Mouse (Mus musculus): Measurements from ENCODE around the gene Mdm2.

The Mdm2 gene

DNA sequence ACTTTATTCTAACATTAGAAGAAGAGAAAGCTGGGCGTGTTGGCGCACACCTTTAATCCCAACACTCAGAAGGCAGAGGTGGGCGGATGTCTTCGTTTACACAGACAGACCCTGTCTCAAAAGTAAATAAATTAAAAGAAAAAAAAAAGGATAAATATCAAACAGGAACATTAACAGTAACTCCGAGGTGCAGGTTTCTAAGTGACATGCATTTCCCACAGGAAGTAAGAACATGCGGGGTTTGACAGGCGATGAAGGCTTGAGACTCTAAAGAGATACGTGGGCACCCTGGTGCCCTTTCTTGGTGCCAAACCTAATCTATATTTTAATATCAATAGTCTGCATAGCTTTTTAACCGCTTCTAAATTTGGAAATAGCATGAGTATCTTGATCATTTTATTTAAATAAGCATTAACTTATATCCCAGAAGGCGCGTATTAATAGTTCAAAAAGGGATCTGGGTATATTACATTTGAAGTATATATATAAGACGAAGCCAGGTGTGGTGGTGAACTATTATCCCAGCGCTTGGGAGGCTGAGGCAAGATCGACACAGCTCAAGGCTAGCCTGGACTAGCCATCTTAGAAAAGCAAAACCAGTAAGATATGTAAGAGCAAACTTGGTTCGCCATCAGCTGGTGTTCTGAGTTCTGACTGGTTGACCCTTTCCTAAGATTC is 25.2 kb downstream of the Mdm2 start:
- no peak for DNase-seq (ENCODE audit: extremely low spot score, low spot score)

DNA sequence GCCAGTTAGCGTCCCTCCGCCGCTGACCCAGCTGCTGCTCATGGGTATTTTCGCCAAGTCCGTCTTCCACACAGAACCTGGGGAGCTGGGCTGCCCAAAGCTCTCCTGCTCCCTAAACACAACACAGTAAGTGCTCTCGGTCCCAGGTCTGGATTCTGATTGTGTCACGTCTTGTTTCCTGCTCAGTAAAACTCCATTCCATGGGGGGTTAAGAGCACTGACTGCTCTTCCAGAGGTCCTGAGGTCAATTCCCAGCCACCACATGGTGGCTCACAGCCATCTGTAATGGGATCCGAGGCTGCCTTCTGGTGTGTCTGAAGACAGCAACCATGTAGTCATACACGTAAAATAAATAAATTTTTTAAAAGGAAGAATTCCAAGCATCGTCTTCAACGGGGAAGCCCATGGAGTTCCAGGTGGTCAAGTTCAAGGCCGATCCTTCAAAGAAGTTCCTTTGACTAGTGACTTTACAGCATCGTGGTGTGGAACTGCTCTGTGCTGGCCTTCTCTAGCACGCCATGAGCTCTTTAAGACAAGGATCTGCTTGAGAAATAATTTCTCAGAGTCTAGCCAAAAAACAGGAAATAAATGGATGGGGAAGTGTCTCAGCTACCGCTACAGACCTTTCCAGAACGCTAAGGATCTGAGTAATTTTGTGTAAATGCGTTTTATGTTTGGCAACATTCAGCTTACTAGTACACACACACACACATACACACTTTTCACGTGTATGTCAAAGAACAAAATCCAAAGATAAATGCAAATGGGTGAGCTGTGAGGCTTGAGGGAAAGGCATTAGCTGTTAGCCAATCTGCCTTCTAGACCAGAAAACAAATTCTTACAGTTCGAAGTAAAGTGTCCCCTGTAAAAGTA is 26.0 kb downstream of the Mdm2 start:
- DNase-seq (ENCODE audit: extremely low spot score, low spot score) = no peak

DNA sequence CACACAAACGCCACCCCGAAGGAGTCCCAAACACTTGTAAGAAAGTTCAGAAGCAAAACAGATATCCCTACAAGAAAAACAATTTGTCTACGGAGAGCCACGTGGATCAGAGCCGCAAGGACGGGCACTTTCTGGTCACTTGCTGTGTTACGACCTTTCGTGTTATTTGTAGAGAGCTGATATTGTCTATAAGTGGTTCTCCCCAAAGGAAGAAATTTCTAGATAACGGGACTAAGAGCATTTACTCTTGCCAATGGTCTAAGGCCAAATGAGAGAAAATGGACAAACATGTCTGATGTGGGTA is 26.9 kb downstream of the Mdm2 start:
- DNase-seq (ENCODE audit: extremely low spot score, low spot score) = no peak

DNA sequence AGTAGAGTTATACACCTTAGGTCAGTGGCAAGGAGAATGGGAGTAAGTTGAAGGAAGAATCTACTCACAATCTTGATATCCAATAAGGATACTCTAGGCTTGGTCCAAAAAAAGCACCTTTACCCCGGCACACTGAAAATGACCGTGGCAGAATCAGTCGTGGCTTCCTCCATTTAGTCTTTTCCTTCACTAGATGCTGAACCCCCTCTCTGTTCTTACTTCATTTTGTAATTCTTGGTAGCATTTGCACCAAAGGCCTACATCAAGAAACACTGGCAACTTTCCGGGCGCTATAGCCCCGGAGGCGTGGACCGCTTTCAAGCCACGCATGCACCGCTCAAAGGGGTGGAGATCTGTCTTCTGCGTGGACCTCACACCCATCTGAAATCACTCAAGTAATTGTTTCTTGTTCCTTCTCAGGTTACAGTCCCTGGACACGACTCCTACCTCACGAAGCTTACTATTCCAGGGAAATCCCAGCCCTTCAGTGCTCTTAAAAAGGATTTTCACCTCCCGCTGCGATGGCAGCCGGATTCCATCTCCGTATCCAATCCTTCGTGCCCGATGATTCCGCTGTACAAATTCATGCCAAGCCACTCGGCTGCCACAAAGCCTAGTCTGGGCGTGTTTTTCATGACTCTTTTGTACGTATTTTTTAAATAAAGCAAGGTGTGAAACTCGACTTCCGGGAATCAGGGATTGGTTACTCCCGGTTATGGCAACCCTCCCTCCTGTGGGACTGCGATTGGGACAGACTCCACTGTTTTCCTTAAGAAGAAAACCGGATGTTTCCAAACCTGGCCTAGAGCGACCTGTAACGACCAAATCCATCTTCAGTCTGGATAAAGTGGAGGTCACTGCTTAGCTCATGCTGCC is 27.5 kb downstream of the Mdm2 start:
- DNase-seq (ENCODE audit: extremely low spot score, low spot score) = no peak

DNA sequence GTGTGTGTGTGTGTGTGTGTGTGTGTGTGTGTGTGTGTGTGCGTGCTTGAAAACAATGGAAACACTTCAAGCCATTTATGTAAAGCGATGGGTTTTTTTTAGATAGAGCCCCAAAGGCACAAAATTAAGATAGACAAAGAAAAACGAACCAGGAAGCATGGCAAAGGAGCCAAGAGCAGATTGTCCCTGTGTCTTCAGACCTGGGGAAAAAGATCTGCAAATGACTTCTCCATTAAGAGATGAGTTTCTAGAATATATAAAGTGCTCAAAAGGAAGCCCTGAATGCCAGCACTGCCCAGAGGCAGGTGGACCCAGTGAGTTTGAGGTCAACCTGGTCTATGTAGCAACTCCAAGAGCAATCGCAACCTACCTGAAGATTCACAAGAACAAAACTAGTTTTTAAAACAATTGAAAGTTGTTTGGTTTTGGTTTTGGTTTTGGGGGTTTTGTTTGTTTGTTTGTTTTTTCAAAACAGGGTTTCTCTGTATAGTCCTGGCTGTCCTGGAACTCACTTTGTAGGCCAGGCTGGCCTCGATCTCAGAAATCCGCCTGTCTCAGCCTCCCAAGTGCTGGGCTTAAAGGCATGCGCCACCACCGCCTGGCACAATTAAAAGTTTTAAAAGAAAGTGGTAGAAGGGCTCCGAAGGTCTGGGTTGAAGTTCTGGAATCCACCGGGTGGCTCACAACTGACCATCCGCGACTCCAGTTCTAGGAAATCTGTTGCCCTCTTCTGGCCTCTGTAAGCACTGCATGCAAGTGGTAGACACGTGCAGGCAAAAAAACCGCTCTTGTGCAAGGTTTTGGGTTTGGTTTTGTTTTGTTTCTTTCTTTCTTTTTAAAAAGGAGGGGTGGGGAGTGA is 28.3 kb downstream of the Mdm2 start:
- DNase-seq (ENCODE audit: extremely low spot score, low spot score) = peak; percentile 48

DNA sequence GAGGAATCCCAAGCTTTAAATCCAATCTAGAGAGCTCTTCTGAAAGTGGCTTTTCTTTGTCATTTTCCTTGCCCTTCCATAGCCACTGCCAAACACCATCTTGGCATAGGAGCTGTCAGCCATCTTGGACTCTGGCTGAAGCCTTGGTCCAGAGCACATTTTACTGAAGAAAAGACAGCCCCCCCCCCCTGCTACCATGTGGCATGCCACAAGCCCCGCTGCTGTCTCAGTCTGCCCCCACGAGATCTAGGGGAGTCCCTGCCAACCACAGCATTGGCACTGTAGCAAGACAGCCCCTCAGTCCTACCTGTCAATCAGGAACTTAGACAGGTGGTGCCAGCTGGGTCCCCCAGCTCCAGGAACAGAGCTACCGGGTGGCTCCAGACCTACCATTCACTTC is 29.0 kb downstream of the Mdm2 start:
- no peak for DNase-seq (ENCODE audit: extremely low spot score, low spot score)

DNA sequence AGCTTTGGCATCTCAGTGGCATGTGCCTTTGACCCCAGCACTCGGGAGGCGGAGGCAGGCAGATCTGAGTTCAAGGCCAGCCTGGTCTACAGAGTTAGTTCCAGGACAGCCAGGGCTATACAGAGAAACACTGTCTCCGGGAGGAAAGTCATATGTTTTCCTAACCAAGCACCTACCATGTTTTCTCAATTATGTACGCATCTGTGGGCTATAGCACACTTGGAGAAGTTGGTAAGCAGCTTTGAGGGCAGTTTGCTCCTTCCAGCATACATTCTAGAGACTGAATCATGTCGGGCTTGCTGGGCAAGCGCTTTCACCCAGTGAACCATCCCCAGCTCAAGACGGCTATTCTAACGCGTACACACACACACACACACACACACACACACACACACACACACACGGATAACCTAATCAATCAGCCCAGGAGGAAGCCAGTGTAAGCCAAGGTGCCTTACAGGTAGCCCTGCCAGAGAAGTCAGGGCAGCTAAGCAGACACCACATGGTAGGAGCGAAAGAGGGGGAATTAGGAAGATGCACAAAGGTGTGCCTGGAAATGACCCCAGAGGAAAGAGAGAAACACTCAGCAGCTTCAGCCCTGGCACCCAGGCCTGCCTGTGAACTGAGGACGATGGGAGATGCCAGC is 29.6 kb downstream of the Mdm2 start:
- DNase-seq (ENCODE audit: extremely low spot score, low spot score) = no peak

DNA sequence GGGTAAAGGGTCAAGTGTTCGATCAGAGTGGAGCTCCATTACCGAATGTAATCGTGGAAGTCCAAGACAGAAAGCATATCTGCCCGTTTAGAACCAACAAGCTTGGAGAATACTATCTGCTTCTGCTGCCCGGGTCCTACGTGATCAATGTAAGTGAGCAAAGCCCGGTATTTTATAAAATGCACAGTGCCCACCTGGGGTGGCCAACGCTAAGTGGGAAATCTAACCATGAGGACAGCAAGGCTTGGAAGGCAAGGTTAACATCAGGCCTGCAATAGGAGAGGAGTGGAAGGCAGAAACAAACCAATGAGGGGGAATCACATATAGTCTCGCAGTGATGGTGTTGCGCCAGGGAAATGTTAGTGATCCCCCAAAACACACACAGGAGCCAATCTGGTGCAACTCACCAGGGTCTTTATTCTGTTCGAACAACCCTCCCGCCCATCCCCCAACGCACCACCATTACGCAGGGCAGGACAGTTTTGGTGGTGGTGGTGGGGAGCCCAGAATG is 30.5 kb downstream of the Mdm2 start:
- no peak for DNase-seq (ENCODE audit: extremely low spot score, low spot score)

DNA sequence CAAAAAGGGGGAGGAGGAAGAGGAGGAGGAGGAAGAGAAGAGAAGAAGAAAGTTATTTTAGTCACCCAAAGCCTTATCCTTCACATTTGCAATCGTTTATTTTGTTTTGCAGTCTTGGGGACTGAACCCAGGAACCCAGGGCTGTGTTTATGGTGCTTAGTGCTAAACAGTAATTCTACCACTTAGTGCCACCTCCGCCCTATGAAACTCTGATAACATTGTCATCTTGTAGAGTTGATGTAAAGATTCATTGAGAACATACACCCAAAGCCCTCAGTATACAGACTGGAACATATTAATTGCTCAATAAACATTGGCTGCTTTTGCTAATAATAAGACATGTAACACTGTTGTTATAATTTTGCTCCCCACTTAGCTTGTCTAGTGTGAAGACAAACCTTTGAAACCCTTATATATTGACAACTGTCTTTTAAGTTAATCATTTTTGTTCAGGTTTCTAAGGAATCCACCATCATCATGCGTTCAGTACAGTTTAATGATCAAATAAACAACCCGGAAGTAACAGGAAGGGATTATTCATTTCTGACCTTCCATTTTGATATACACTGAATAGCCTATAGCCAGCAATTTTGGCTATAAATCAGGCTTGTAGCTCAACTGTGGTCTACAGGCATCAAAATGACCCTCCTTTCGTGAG is 31.4 kb downstream of the Mdm2 start:
- DNase-seq (ENCODE audit: extremely low spot score, low spot score) = no peak

DNA sequence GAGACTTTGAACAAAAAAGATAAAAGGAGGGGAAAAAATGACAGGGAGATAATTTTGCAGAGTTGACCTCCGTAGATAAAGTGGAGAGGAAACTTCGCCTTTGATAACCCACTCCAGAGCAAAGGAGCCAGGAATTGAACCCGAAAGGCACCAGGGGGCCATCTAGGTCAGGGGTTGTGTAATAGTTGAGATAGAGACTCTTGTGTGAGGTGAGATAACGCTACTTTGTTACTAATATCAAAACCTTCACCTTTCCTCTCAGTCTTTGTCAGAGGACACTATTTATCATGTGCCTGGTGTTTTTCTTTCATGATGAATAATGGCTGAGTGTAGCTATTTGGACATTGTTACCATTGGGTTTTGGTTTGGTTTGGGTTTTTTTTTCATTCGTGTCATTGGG is 32.2 kb downstream of the Mdm2 start:
- no peak for DNase-seq (ENCODE audit: extremely low spot score, low spot score)

DNA sequence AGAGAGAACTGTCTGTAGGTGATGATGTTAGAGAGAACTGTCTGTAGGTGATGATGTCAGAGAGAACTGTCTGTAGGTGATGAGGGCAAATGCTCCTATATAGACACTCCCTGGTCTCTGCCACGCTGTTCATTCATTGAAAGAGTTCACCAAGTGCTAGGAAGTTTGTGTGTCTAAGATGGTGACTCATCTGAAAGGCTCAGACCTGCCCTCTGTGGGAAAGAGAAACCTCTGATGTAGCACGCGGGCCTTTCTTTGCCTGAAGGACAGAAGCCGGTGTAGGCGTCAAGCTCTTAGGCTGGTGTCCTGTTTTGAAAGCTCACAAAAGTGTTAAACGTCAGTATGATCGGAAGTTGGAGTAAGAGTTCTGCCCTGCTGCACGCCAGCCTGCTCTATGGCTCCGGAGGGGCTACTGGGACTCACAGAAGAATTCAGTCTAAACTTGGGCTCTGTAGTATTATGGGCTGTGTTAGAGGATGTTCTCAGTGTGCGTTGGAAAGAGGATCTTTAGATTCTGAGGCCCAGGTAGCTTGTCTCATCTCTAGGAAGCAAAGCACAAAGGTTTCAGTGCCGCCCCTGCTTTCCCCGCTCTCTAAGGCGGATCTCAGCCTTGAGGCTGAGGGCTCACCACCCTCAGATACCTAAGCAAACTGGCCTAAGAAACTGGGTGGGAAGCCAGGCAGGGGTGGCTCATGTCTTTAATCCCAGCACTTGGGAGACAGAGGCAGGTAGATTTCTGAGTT is 32.9 kb downstream of the Mdm2 start:
- no peak for DNase-seq (ENCODE audit: extremely low spot score, low spot score)

DNA sequence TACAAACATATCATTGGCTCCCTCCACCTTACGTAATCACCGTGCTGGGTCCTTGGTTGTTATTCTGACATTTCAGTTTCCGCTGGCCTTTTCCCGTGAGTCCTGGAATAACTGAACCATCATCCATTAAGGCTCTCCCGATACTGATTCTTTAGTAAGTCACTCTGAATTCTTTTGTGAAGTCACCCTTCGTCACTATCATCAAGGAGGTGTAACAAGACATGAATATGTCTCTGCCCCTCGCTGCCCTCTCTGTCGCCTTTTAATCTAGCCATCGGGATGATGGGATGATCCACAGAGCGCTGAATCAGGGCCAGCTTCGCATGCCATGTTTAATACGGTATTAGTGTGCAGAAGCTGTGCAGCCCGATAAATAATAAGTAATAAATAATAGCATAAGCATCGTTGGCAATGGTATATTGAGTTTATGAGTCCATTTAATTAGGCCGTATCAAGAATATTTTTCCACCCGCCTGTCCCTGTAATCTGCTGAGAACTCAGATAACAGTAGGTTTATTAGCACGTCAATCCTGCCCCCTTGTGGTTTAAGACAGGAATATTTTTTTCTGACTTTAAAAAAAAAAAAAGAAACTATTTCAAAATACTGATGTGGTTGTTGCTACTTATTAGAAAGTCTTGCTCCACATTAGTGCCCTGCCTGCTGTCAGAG is 33.8 kb downstream of the Mdm2 start:
- peak; percentile 33 for DNase-seq (ENCODE audit: extremely low spot score, low spot score)

DNA sequence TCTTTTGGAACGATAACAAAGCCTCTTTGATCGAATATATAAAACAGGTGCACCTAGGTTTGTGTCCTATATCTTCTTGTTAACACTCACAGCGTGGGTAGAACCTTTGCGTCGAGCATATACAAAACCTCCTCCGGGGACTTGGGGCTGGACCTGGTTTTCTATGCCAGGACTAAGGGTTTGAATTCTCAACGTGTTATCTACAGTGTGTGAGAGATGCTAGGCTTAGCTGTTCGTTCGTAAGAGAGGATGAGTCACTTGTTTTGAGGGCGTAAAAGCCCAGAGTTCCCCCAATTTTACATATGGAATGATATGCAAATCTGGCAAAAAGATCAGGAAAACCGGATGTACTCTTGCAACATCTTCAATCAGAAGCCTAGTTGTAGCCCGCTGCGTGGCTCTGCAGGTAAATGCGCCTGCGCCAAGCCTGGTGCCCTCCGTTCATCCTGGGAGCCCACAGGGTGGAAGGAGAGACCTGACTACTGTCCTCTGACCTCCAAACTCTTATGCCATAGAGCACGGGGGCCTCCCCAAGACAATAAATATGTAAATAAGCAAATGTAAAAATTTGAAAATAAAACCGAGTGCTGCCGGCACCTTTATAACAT is 34.4 kb downstream of the Mdm2 start:
- DNase-seq (ENCODE audit: extremely low spot score, low spot score) = no peak

DNA sequence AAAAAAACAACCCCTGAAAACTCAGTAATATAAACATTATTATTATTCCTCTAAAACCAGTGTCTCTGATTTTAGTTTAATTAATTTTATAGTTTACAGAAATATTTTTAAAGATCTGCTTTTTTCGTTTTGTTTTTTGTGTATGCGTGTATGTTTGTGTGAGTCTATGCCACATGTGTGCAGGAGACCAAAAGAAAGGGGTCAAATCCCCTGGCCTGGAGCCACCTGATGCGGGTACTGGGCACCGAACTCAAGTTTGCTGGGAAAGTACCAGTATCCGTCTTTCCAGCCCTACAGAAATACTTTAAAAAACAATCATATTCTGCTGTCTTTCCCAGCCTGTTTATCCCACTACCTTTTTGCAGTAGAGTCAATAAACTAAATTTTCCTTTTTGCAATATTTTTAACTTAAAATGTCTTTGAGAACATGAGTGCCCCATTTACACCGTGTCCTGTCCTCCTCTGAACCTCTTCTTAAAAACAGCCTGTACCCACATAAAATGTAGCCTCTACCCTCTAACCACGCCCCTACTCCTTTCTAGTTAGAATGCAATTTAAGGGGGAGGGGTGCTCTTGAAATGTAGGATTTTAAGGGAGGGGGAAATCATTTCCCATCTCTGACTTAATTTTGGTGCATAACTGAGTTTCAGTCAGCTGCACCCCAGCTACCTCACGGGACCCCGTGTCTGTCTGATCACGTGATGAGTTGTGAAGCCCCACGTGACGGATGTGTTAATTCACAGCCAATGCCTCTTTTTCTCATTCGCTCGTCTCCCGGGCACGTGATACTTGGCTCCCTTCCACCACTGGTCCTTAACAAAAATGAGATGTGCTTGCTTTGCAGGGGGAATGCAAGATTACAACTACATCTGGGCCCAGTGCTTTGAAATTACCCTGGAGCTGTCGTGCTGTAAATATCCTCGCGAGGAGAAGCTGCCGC is 35.2 kb downstream of the Mdm2 start:
- peak; percentile 67 for DNase-seq (ENCODE audit: extremely low spot score, low spot score)

DNA sequence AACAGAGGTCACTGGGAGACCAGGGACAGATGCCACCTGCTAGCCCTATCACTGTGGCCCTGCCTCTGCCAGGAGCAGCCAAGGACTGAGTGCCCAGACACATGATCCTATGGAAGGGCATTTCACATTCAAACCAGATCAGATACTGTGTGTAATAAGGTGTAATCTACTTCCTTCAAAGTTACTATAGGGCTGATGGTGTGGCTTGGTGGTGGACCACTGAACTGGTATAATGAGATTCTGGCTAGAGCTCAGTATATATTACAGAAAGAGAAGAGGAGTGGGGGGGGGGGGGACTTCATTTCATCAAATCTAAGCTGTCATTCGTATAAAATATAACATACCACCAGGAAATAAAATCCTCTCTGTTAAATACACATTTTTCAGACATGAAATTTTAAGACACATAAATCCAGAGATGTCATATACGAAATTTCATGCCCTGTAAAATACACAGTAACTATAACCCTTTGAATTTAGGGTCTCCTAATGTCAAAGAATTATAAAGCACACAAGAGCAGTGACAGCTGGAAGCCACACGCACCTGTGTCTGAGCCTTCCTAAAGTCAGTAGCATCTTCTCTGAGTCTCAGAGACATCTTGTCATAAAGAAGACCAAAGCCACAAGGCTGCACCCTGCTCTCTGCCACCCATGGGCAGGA is 36.1 kb downstream of the Mdm2 start:
- no peak for DNase-seq (ENCODE audit: extremely low spot score, low spot score)

DNA sequence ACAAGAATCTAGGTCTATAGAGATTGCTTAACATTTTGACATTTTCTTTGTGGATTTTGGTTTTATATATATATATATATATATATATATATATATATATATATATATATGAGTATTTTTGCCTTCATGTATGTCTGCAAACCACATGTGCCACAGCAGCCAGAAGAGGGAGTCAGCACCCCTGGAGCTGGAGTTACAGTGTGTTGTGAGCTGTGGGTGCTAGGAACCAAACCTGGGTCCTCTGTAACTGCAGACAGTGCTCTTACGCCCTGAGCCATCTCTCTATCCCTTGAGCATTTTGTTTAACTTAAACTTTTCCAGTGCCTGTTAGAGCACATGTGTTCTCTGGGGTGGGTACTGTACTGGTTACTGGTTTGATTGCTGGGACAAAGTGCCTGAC is 36.6 kb downstream of the Mdm2 start:
- no peak for DNase-seq (ENCODE audit: extremely low spot score, low spot score)

DNA sequence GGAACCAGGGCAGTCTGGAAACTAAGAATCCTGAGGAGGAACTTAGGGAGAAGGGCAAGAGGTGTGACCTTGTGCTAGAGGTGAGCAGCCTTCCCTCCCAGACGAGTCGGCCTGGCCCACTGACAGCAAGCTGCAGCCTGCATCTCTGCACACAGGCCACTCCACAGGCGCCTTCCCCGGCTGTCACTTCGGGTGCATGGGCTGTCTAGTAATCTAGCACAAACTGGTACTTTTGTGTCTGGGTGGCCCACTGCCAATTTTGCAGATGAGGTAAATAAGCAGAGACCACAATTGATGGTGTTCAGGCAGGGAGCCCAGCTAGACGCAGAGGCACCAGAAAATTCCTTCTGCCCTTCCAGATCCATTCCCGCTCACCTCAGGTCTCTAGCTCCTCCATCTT is 37.9 kb downstream of the Mdm2 start:
- DNase-seq (ENCODE audit: extremely low spot score, low spot score) = no peak
